Mouse (Mus musculus): Measurements from ENCODE around the gene Smarca2. TPM values are rescaled to one million over a fixed set of nuclear protein-coding genes. Genes with fewer than 3 reads are reported as not detected.

The Smarca2 gene
- polyA plus RNA-seq, 1 experiment from 2014 or later = 46.3 TPM

DNA sequence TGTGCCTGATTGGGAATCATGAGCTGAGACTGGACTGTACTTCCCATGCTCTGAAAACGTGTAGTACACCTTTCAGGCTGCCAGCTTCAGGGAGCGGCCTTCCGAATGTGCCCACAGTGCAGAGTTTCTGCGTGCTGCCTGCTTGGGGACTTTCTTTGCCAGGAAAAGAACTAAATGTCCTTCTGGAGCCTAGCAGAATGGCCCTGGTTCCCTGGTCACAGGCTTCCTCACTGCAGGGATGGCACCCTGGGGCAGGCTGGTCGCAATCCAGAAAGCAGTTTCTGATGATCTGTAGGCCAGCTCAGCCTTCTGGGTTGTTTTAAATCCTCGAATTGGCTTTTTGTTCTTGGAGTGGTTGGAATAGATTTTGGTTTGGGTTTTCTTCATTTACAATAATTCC lies 71.1 kb downstream of the Smarca2 start:
- TF ChIP-seq EP300 (IDR thresholded peaks at IDR 0.05) (no peak), CTCF (IDR thresholded peaks at IDR 0.05) (no peak)
- Histone ChIP-seq H3K27me3 (replicated peaks; ENCODE audit: insufficient read depth, low read length) (no peaks in the 10 kb centered on the region), H3K4me1 (ENCODE audit: insufficient read depth, low read depth, low read length) (no peaks in the 10 kb centered on the region), H3K36me3 (ENCODE audit: insufficient read depth, low read length) (peaks cover 44% of the 10 kb centered on the region; the same call in 1 of the 2 replicates), H3K4me2 (replicated peaks; ENCODE audit: low read depth, low read length) (no peak overlapping the region), H3K27ac (ENCODE audit: low read length) (no peak overlapping the region), H3K4me3 (ENCODE audit: low read depth, low read length) (no peak overlapping the region), H3K9ac (replicated peaks; ENCODE audit: low read depth) (no peak overlapping the region), H3K9me3 (ENCODE audit: low read length) (no peaks in the 10 kb centered on the region)
- no peak for DNase-seq (ENCODE audit: low spot score)
- 61% methylated on average over 6 of the region's 6 CpGs for WGBS
- no peak for ATAC-seq

DNA sequence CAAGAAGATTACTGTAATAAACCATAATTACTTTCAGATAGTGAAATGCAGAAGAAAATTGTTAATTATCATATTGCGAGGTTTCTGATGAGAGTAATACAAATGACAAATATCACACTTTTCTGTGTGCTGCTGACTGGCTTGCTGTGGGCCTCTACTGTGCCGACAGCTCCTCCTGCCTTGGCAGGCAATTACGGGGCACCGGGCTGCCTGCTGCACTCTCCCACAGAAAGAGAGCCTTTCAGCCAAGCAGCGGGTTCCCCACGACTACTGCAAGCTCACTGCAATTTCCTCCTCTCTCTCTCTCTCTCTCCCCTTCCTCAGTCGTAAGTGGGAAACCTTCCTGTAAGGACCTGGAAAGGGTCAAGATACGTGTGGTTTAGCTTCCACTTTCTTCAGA lies 73.7 kb downstream of the Smarca2 start:
- Histone ChIP-seq H3K36me3 (ENCODE audit: insufficient read depth, low read length) (peaks cover 30% of the 10 kb centered on the region; the same call in 1 of the 2 replicates), H3K4me1 (ENCODE audit: insufficient read depth, low read depth, low read length) (no peaks in the 10 kb centered on the region), H3K9ac (replicated peaks; ENCODE audit: low read depth) (no peak overlapping the region), H3K9me3 (ENCODE audit: low read length) (no peaks in the 10 kb centered on the region), H3K27me3 (replicated peaks; ENCODE audit: insufficient read depth, low read length) (no peaks in the 10 kb centered on the region), H3K27ac (ENCODE audit: low read length) (no peak overlapping the region), H3K4me3 (ENCODE audit: low read depth, low read length) (no peak overlapping the region), H3K4me2 (replicated peaks; ENCODE audit: low read depth, low read length) (no peak overlapping the region)
- ATAC-seq (no peak), DNase-seq (ENCODE audit: low spot score) (no peak)
- WGBS = 47% methylated on average over 8 of the region's 8 CpGs
- TF ChIP-seq EP300 (IDR thresholded peaks at IDR 0.05) (no peak), CTCF (IDR thresholded peaks at IDR 0.05) (no peak)

DNA sequence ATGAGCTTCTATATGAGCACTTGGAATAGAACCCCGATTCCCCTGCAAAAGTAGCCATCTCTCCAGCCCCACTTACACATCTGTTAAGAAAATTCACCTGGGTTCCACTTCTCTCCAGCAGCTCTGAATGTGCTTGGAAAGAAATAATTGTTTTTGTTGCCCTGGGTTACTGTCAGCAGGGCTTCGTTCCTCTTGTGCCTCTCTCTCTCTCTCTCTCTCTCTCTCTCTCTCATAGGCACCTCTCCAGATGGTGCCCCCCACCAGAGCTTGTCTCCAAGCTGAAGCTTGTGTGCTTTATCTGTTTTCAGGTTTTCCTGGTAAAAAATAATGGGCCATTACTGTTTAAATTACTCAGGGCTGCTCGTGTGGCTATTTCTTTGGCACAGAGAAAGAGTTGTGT lies 74.8 kb downstream of the Smarca2 start:
- H3K4me3 ChIP-seq (ENCODE audit: low read depth, low read length) = no peak overlapping the region
- TF ChIP-seq CTCF (IDR thresholded peaks at IDR 0.05) (no peak), EP300 (IDR thresholded peaks at IDR 0.05) (no peak)
- H3K4me1 ChIP-seq (ENCODE audit: insufficient read depth, low read depth, low read length) = no peaks in the 10 kb centered on the region
- no peaks in the 10 kb centered on the region for H3K9me3 ChIP-seq (ENCODE audit: low read length)
- no peak overlapping the region for H3K27ac ChIP-seq (ENCODE audit: low read length)
- no peak for ATAC-seq
- H3K27me3 ChIP-seq (replicated peaks; ENCODE audit: insufficient read depth, low read length) = no peaks in the 10 kb centered on the region
- H3K36me3 ChIP-seq (ENCODE audit: insufficient read depth, low read length) = peaks cover 25% of the 10 kb centered on the region; the same call in 1 of the 2 replicates
- no peak overlapping the region for H3K9ac ChIP-seq (replicated peaks; ENCODE audit: low read depth)
- 52% methylated on average over 3 of the region's 3 CpGs for whole genome bisulfite sequencing
- DNase-seq (ENCODE audit: low spot score) = no peak
- H3K4me2 ChIP-seq (replicated peaks; ENCODE audit: low read depth, low read length) = no peak overlapping the region

- H3K27ac ChIP-seq (ENCODE audit: low read length) = no peak overlapping the region
- H3K9ac ChIP-seq (replicated peaks; ENCODE audit: low read depth) = no peak overlapping the region
- DNase-seq (ENCODE audit: low spot score) = no peak
- no peak overlapping the region for H3K4me3 ChIP-seq (ENCODE audit: low read depth, low read length)
- TF ChIP-seq CTCF (IDR thresholded peaks at IDR 0.05) (no peak), EP300 (IDR thresholded peaks at IDR 0.05) (no peak)
- H3K4me1 ChIP-seq (ENCODE audit: insufficient read depth, low read depth, low read length) = no peaks in the 10 kb centered on the region
- no peak for ATAC-seq
- H3K4me2 ChIP-seq (replicated peaks; ENCODE audit: low read depth, low read length) = no peak overlapping the region
- peaks cover 23% of the 10 kb centered on the region; the same call in 1 of the 2 replicates for H3K36me3 ChIP-seq (ENCODE audit: insufficient read depth, low read length)
- no peaks in the 10 kb centered on the region for H3K27me3 ChIP-seq (replicated peaks; ENCODE audit: insufficient read depth, low read length)
- no peaks in the 10 kb centered on the region for H3K9me3 ChIP-seq (ENCODE audit: low read length)
- 95% methylated on average over 8 of the region's 8 CpGs for WGBS
Measured at GRCm38 (mm10) chr19:26681549-26681948, 76.7 kb downstream of the Smarca2 start.

- 90% methylated on average over 4 of the region's 4 CpGs for WGBS
- ATAC-seq (no peak), DNase-seq (ENCODE audit: low spot score) (no peak)
- TF ChIP-seq EP300 (IDR thresholded peaks at IDR 0.05) (no peak), CTCF (IDR thresholded peaks at IDR 0.05) (no peak)
- Histone ChIP-seq H3K27me3 (replicated peaks; ENCODE audit: insufficient read depth, low read length) (no peaks in the 10 kb centered on the region), H3K9ac (replicated peaks; ENCODE audit: low read depth) (no peak overlapping the region), H3K4me1 (ENCODE audit: insufficient read depth, low read depth, low read length) (no peaks in the 10 kb centered on the region), H3K36me3 (ENCODE audit: insufficient read depth, low read length) (peaks cover 17% of the 10 kb centered on the region; the same call in 1 of the 2 replicates), H3K4me3 (ENCODE audit: low read depth, low read length) (no peak overlapping the region), H3K27ac (ENCODE audit: low read length) (no peak overlapping the region), H3K9me3 (ENCODE audit: low read length) (no peaks in the 10 kb centered on the region), H3K4me2 (replicated peaks; ENCODE audit: low read depth, low read length) (no peak overlapping the region)
Measured at GRCm38 (mm10) chr19:26682130-26682529, 77.3 kb downstream of the Smarca2 start.

GRCm38 (mm10) chr19:26682731-26683130 lies 77.9 kb downstream of the Smarca2 start:
- ATAC-seq (no peak), DNase-seq (ENCODE audit: low spot score) (no peak)
- Histone ChIP-seq H3K27ac (ENCODE audit: low read length) (no peak overlapping the region), H3K4me2 (replicated peaks; ENCODE audit: low read depth, low read length) (no peak overlapping the region), H3K4me3 (ENCODE audit: low read depth, low read length) (no peak overlapping the region), H3K9ac (replicated peaks; ENCODE audit: low read depth) (no peak overlapping the region), H3K27me3 (replicated peaks; ENCODE audit: insufficient read depth, low read length) (no peaks in the 10 kb centered on the region), H3K4me1 (ENCODE audit: insufficient read depth, low read depth, low read length) (no peaks in the 10 kb centered on the region), H3K9me3 (ENCODE audit: low read length) (no peaks in the 10 kb centered on the region), H3K36me3 (ENCODE audit: insufficient read depth, low read length) (peaks cover 12% of the 10 kb centered on the region; the same call in 1 of the 2 replicates)
- TF ChIP-seq CTCF (IDR thresholded peaks at IDR 0.05) (peak; percentile 55), EP300 (IDR thresholded peaks at IDR 0.05) (no peak)
- WGBS = 87% methylated on average over 2 of the region's 2 CpGs

DNA sequence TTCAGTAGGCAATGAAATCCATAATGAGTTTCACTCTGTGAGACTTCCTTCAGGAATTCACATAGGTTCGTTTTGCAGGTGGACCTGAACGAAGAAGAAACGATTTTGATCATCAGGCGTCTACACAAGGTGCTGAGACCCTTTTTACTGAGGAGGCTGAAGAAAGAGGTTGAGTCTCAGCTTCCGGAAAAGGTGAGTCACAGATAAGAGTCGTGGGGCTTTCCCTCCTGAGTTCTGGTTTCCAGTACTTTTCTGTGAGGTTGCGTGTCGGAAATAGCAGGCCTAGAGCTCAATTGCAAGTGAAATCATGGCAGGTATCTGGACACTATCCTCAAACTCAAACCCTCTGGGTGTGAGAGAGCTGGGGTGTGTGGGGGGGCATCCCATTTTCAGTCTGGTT lies 78.9 kb downstream of the Smarca2 start:
- Histone ChIP-seq H3K27ac (ENCODE audit: low read length) (no peak overlapping the region), H3K9me3 (ENCODE audit: low read length) (no peaks in the 10 kb centered on the region), H3K4me2 (replicated peaks; ENCODE audit: low read depth, low read length) (no peak overlapping the region), H3K4me1 (ENCODE audit: insufficient read depth, low read depth, low read length) (no peaks in the 10 kb centered on the region), H3K4me3 (ENCODE audit: low read depth, low read length) (no peak overlapping the region), H3K36me3 (ENCODE audit: insufficient read depth, low read length) (peaks cover 5% of the 10 kb centered on the region; the same call in 1 of the 2 replicates), H3K9ac (replicated peaks; ENCODE audit: low read depth) (no peak overlapping the region), H3K27me3 (replicated peaks; ENCODE audit: insufficient read depth, low read length) (no peaks in the 10 kb centered on the region)
- TF ChIP-seq CTCF (IDR thresholded peaks at IDR 0.05) (no peak), EP300 (IDR thresholded peaks at IDR 0.05) (no peak)
- DNase-seq (ENCODE audit: low spot score) = no peak
- 91% methylated on average over 8 of the region's 8 CpGs for WGBS
- ATAC-seq = no peak
